Comparison of ENCODE assay signal across 8 mouse cellular contexts in genomic region chr7:25076663-25077413, GRCm38 (mm10). TPM values are rescaled to one million over a fixed set of nuclear protein-coding genes. Genes with fewer than 3 reads are reported as not detected.
DNase-seq lines count a peak whose midpoint lies in the region; ATAC-seq lines count a peak whose summit lies in the region.

No protein-coding gene starts in this region.

- DNase-seq in ES-CJ7 (ENCODE audit: low read depth, low spot score), result peak; percentile 99
- peak; percentile 97 for DNase-seq in cerebellum, adult 11 months
- DNase-seq in forebrain, embryonic 14.5 days (ENCODE audit: low spot score), result peak; percentile 100
- peak; percentile 94 to 95 for DNase-seq in heart, postnatal 14 days
- peak; percentile 98 for DNase-seq in layer of hippocampus, adult 11-12 months (ENCODE audit: low spot score)
- peak; percentile 99 for DNase-seq in lung, adult 18-20 months
- DNase-seq in testis, postnatal 14 days (ENCODE audit: low spot score), result peak; percentile 99

- peak overlapping the region; percentile 85 for H3K4me2 ChIP-seq in forebrain, embryonic 14.5 days (ENCODE audit: low read length)
- H3K4me2 ChIP-seq in neural tube, embryonic 15.5 days, result peak overlapping the region; percentile 72

- peak overlapping the region; percentile 94 for H3K4me3 ChIP-seq in forebrain, embryonic 14.5 days (ENCODE audit: low read depth, low read length)
- H3K4me3 ChIP-seq in neural tube, embryonic 15.5 days (replicated peaks), result peak overlapping the region; percentile 55

- no peaks in the 10 kb centered on the region for H3K27me3 ChIP-seq in forebrain, embryonic 14.5 days (replicated peaks; ENCODE audit: control insufficient read depth, insufficient read depth, low read length)
- H3K27me3 ChIP-seq in neural tube, embryonic 15.5 days (replicated peaks), result no peaks in the 10 kb centered on the region

- peak overlapping the region; percentile 93 for H3K9ac ChIP-seq in forebrain, embryonic 14.5 days (ENCODE audit: low read length)
- peak overlapping the region; percentile 72 for H3K9ac ChIP-seq in neural tube, embryonic 15.5 days (replicated peaks)

- under 1% methylated on average over 50 of the region's 56 CpGs for WGBS in forebrain, embryonic 14.5 days
- under 1% methylated on average over 56 of the region's 56 CpGs for WGBS in neural tube, embryonic 15.5 days

- intact Hi-C loops in heart, postnatal 14 days (cut with DNase I), result loop anchor here (5.0 kb wide), 1 partner anchor 190 kb away; no protein-coding TSS in a partner anchor

- H3K4me1 ChIP-seq in forebrain, embryonic 14.5 days (ENCODE audit: control insufficient read depth, insufficient read depth, low read length), result peaks cover 27% of the 10 kb centered on the region
- H3K4me1 ChIP-seq in neural tube, embryonic 15.5 days, result peaks cover 42% of the 10 kb centered on the region

- H3K9me3 ChIP-seq in forebrain, embryonic 14.5 days (replicated peaks; ENCODE audit: control insufficient read depth, low read length), result no peaks in the 10 kb centered on the region
- H3K9me3 ChIP-seq in neural tube, embryonic 15.5 days (replicated peaks), result no peaks in the 10 kb centered on the region

- peaks cover 27% of the 10 kb centered on the region for H3K36me3 ChIP-seq in forebrain, embryonic 14.5 days (ENCODE audit: control insufficient read depth, insufficient read depth, low read length)
- peaks cover 23% of the 10 kb centered on the region for H3K36me3 ChIP-seq in neural tube, embryonic 15.5 days

- peak; percentile 96 for ATAC-seq in forebrain, embryonic 14.5 days
- ATAC-seq in neural tube, embryonic 15.5 days (ENCODE audit: low FRiP score), result peak; percentile 96

- peak overlapping the region; percentile 96 for H3K27ac ChIP-seq in forebrain, embryonic 14.5 days (ENCODE audit: low read depth, low read length)
- H3K27ac ChIP-seq in neural tube, embryonic 15.5 days (replicated peaks), result peak overlapping the region; percentile 93

RNA-seq across cellular contexts. Expression of gene Zfp574, which starts 4.5 kb away (rescaled TPM):
- 18.9 and 28.4 TPM in 2 replicates for polyA plus RNA-seq in forebrain, embryonic 14.5 days (2014; fragmentation: Nextera tagmentation; extraction: Ambion mirVana)
- total RNA-seq in heart, postnatal 14 days (2021), result 10 to 100 TPM; 10.5 to 11.2 TPM
- polyA plus RNA-seq in neural tube, embryonic 15.5 days (2015; fragmentation: Nextera tagmentation; extraction: Ambion mirVana), result 31.6 TPM in 2 replicates

RNA-seq across cellular contexts. Expression of gene Grik5, which starts 4.7 kb away (rescaled TPM):
- polyA plus RNA-seq in forebrain, embryonic 14.5 days (2014; fragmentation: Nextera tagmentation; extraction: Ambion mirVana), result 11.2 and 14.2 TPM in 2 replicates
- total RNA-seq in heart, postnatal 14 days (2021), result 1 to 10 TPM; 5.8 to 7.6 TPM
- polyA plus RNA-seq in neural tube, embryonic 15.5 days (2015; fragmentation: Nextera tagmentation; extraction: Ambion mirVana), result 14.9 and 17.8 TPM in 2 replicates

Comparison
In these comparisons a context has a peak if more than half of its experiments do, and no peak if none do; other contexts are left out.
1. Peak in every context shown above with its lines: DNase-seq, ATAC-seq, H3K4me3 ChIP-seq and H3K27ac ChIP-seq.